Mouse (Mus musculus) large intestine, adult 2 months (tissue): ENCODE results near the gene Nploc4. TPM values are rescaled to one million over a fixed set of nuclear protein-coding genes. Genes with fewer than 3 reads are reported as not detected.

Experiments used
- DNase-seq: peaks from one replicate; pipeline ENCODE4 v3.0.0-alpha.2; 2012; ENCODE audit warnings: low read depth, low spot score
- WGBS: fragments of 180-500 bp; shearing (Covaris S2); methylation state at CpG from one replicate; pipeline ENCODE4 v1.1.7; 2018; 5-methylcytosine and 5-hydroxymethylcytosine counted together
- polyA plus RNA-seq: library from polyadenylated mRNA; depleted of rRNA; stranded (reverse); fragments of >200 nt; gene quantifications from 2 replicates; pipeline ENCODE4 v1.2.3, GENCODE M21; 2012; rRNA removed

The Nploc4 gene
- polyA plus RNA-seq, result 42.4 and 50.9 TPM in 2 replicates

- peak; percentile 51 for DNase-seq
- WGBS, result under 1% methylated on average over 75 of the region's 77 CpGs
Observed at GRCm38 (mm10) chr11:120437152-120437856, at the start of gene Nploc4. Nploc4 (minus strand) TSS chr11:120437708.

- no peak for DNase-seq
- 5% methylated on average over 10 of the region's 10 CpGs for WGBS
Observed at GRCm38 (mm10) chr11:120485251-120485650, 47.7 kb upstream of the Nploc4 start.

GRCm38 (mm10) chr11:120484265-120484981, 46.9 kb upstream of the Nploc4 start, which contains the start of gene Mrpl12:
Mrpl12 (plus strand) TSS chr11:120484613.
- under 1% methylated on average over 60 of the region's 60 CpGs for WGBS
- peak; percentile 82 for DNase-seq

GRCm38 (mm10) chr11:120483448-120483934, 46.0 kb upstream of the Nploc4 start:
- no peak for DNase-seq
- 81% methylated on average over 7 of the region's 7 CpGs for WGBS

GRCm38 (mm10) chr11:120472052-120472451, 34.5 kb upstream of the Nploc4 start:
- 92% methylated on average over 6 of the region's 6 CpGs for WGBS
- DNase-seq, result no peak

- under 1% methylated on average over 33 of the region's 33 CpGs for WGBS
- DNase-seq, result no peak
Observed at GRCm38 (mm10) chr11:120467736-120468092, 30.2 kb upstream of the Nploc4 start.

GRCm38 (mm10) chr11:120467051-120467735, 29.7 kb upstream of the Nploc4 start, which contains the start of gene Arl16:
Arl16 (minus strand) TSS chr11:120467607.
- under 1% methylated on average over 54 of the region's 54 CpGs for WGBS
- DNase-seq, result peak; percentile 97

GRCm38 (mm10) chr11:120465521-120465920, 28.0 kb upstream of the Nploc4 start:
- WGBS, result 81% methylated on average over 4 of the region's 4 CpGs
- DNase-seq, result no peak

- WGBS, result 87% methylated on average over 5 of the region's 5 CpGs
- DNase-seq, result no peak
Observed at GRCm38 (mm10) chr11:120464365-120464764, 26.9 kb upstream of the Nploc4 start.

- no peak for DNase-seq
- 86% methylated on average over 2 of the region's 2 CpGs for WGBS
Observed at GRCm38 (mm10) chr11:120463536-120463935, 26.0 kb upstream of the Nploc4 start.

GRCm38 (mm10) chr11:120458847-120459597, 21.5 kb upstream of the Nploc4 start:
- WGBS, result 45% methylated on average over 6 of the region's 6 CpGs

GRCm38 (mm10) chr11:120457772-120458751, 20.6 kb upstream of the Nploc4 start, which contains the start of the genes Oxld1 and Ccdc137:
Oxld1 (minus strand) TSS chr11:120458068.
Ccdc137 (plus strand) TSS chr11:120458115.
- DNase-seq, result peak; percentile 67
- WGBS, result 2% methylated on average over 62 of the region's 62 CpGs

More at GRCm38 (mm10) chr11:120458847-120459597, 21.5 kb upstream of the Nploc4 start:
- DNase-seq, result no peak

GRCm38 (mm10) chr11:120457370-120457769, 19.9 kb upstream of the Nploc4 start:
- WGBS, result 11% methylated on average over 14 of the region's 14 CpGs
- DNase-seq, result no peak

GRCm38 (mm10) chr11:120455413-120455812, 17.9 kb upstream of the Nploc4 start:
- 87% methylated on average over 7 of the region's 7 CpGs for WGBS
- DNase-seq, result no peak

GRCm38 (mm10) chr11:120454965-120455364, 17.5 kb upstream of the Nploc4 start:
- DNase-seq, result no peak
- 97% methylated on average over 4 of the region's 4 CpGs for WGBS

GRCm38 (mm10) chr11:120453306-120453705, 15.8 kb upstream of the Nploc4 start, which contains the start of gene Pde6g:
Pde6g (minus strand) TSS chr11:120453500.
- DNase-seq, result no peak
- WGBS, result 93% methylated on average over 4 of the region's 4 CpGs

GRCm38 (mm10) chr11:120452246-120452645, 14.7 kb upstream of the Nploc4 start:
- 80% methylated on average over 3 of the region's 3 CpGs for WGBS
- DNase-seq, result no peak

- WGBS, result 80% methylated on average over 7 of the region's 7 CpGs
- DNase-seq, result no peak
Observed at GRCm38 (mm10) chr11:120447179-120447578, 9.7 kb upstream of the Nploc4 start.
